Mouse (Mus musculus) megakaryocyte, embryonic 14.5 days (primary cell): ENCODE measurements around the gene Lrrc9. TPM values are rescaled to one million over a fixed set of nuclear protein-coding genes. Genes with fewer than 3 reads are reported as not detected.

Source experiments
- H3K27me3 ChIP-seq: replicated peaks from 2 replicates; pipeline ENCODE3; 2012; ENCODE audit warnings: inconsistent platforms
- H3K36me3 ChIP-seq: replicated peaks from 2 replicates; pipeline ENCODE3; 2012; ENCODE audit warnings: low read length, inconsistent platforms, mixed read lengths
- H3K4me1 ChIP-seq: 2 replicates; pipeline ENCODE4 v1.6.1; 2012; ENCODE audit warnings: inconsistent platforms
- H3K4me3 ChIP-seq: replicated peaks from 2 replicates; pipeline ENCODE3; 2012; ENCODE audit warnings: moderate library complexity, mild to moderate bottlenecking, inconsistent platforms
- H3K9me3 ChIP-seq: 2 replicates; pipeline ENCODE4 v1.6.1; 2012; ENCODE audit warnings: inconsistent platforms
- FLI1 ChIP-seq: IDR thresholded peaks from 2 replicates; pipeline ENCODE4 v1.6.1; 2012; ENCODE audit warnings: low read length, inconsistent platforms, mixed read lengths
- GATA1 ChIP-seq: IDR thresholded peaks from 3 replicates; pipeline ENCODE4 v1.6.1; 2012; ENCODE audit warnings: mixed read lengths, low read length, inconsistent platforms, borderline replicate concordance
- polyA plus RNA-seq: library from polyadenylated mRNA; stranded (reverse); fragments of >175 nt; gene quantifications from 2 replicates; pipeline ENCODE4 v1.2.3, GENCODE M21; 2012; ENCODE audit warnings: low replicate concordance; ENCODE audit not compliant: insufficient read depth

Lrrc9 gene
- polyA plus RNA-seq, 1 experiment = 0.30 TPM

- Histone ChIP-seq H3K4me1 (no peaks in the 10 kb centered on the region), H3K9me3 (no peaks in the 10 kb centered on the region), H3K4me3 (no peak overlapping the region), H3K36me3 (peaks cover 29% of the 10 kb centered on the region), H3K27me3 (no peaks in the 10 kb centered on the region)
- TF ChIP-seq FLI1 (no peak), GATA1 (no peak)
Observed at GRCm38 (mm10) chr12:72554347-72554746, 112.7 kb downstream of the Lrrc9 start.

- TF ChIP-seq FLI1 = no peak
- no peak for TF ChIP-seq GATA1
- no peak overlapping the region for H3K4me3 ChIP-seq
- no peaks in the 10 kb centered on the region for H3K27me3 ChIP-seq
- H3K36me3 ChIP-seq = peaks cover 8% of the 10 kb centered on the region
- no peaks in the 10 kb centered on the region for H3K9me3 ChIP-seq
- no peaks in the 10 kb centered on the region for H3K4me1 ChIP-seq
Observed at GRCm38 (mm10) chr12:72564281-72564795, 122.7 kb downstream of the Lrrc9 start.

Other genes with a start within 250 kb of the Lrrc9 start
- gene Rtn1, start 32.8 kb upstream of the Lrrc9 start, polyA plus RNA-seq = not detected in 2 replicates
- 0.63 and 1.5 TPM in 2 replicates for gene Pcnx4, start 94.5 kb downstream of the Lrrc9 start, polyA plus RNA-seq
- gene Gm4756, start 207.8 kb downstream of the Lrrc9 start, polyA plus RNA-seq = not detected in 2 replicates
- gene Dhrs7, start 223.0 kb downstream of the Lrrc9 start, polyA plus RNA-seq = 10.5 TPM in 1 of 2 replicates, not detected in the other